Mouse (Mus musculus): ENCODE measurements around the gene Hist1h4h. TPM values are rescaled to one million over a fixed set of nuclear protein-coding genes. Genes with fewer than 3 reads are reported as not detected.

Gene Hist1h4h
- polyA plus RNA-seq (2016; fragmentation: Nextera tagmentation; extraction: Ambion mirVana): 6.0 and 9.0 TPM in 2 replicates

DNA sequence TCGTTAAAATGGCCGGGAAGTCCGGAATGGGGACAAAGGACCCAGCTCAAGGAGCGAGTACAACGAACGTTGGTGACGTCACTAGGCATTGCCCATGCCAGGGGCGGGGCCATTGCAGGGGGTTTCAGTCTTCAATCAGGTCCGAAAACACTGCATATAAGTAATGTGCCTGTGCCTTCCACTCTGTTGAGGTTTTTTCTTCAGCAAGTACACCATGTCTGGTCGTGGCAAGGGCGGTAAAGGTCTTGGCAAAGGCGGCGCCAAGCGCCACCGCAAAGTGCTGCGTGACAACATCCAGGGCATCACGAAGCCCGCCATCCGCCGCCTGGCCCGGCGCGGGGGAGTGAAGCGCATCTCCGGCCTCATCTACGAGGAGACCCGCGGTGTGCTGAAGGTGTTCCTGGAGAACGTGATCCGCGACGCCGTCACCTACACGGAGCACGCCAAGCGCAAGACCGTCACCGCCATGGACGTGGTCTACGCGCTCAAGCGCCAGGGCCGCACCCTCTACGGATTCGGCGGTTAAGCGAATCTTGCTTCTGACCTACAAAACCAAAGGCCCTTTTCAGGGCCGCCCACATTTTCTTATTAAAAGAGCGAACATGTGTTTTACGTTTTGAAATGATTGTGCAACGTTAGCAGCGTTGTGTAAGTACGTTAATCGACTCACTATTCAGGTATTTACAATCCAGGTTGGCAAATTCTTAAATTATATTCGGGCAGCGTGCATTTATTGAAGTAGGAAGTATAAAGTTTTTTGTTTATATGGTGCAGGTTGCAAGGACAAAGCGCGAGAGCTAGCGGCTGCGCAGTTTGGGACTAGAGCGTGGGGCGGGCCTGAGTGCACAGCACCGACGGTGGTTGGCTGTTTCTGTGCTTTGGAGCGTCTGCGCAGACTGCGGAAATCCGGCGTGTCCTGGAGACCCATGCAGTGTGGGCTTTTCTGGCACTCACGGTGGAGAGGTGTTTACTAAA lies at the start of gene Hist1h4h:
Gene Hist1h4h (plus strand): TSS at position 150 of the 975 bp plus-strand sequence.
- H3K4me1 ChIP-seq (replicated peaks): peaks cover 27% of the 10 kb centered on the region
- peak; percentile 78 for ATAC-seq (ENCODE audit: insufficient number of reproducible peaks, insufficient read depth, low FRiP score, low TSS enrichment, low read depth)

GRCm38 (mm10) chr13:23483153-23483552 lies 47.7 kb upstream of the Hist1h4h start:
- no peak for ATAC-seq (ENCODE audit: insufficient number of reproducible peaks, insufficient read depth, low FRiP score, low TSS enrichment, low read depth)
- Histone ChIP-seq H3K4me3 (replicated peaks) (no peak overlapping the region), H3K4me1 (replicated peaks) (peaks cover 12% of the 10 kb centered on the region), H3K9me3 (no peaks in the 10 kb centered on the region), H3K36me3 (no peaks in the 10 kb centered on the region; the same call in 1 of the 2 replicates), H3K9ac (replicated peaks) (no peak overlapping the region), H3K4me2 (no peak overlapping the region), H3K27me3 (no peaks in the 10 kb centered on the region), H3K27ac (no peak overlapping the region)
- 83% methylated on average over 2 of the region's 2 CpGs for WGBS

More for the DNA sequence above, at the start of gene Hist1h4h:
- Histone ChIP-seq H3K27me3 (no peaks in the 10 kb centered on the region), H3K9me3 (no peaks in the 10 kb centered on the region), H3K4me2 (peak within 1 kb of the TSS; percentile 69), H3K9ac (replicated peaks) (peak within 1 kb of the TSS; percentile 82), H3K27ac (peak within 1 kb of the TSS; percentile 98), H3K36me3 (no peaks in the 10 kb centered on the region), H3K4me3 (replicated peaks) (peak within 1 kb of the TSS; percentile 50)
- under 1% methylated on average over 65 of the region's 70 CpGs for WGBS

- H3K27ac ChIP-seq: no peak overlapping the region
- no peaks in the 10 kb centered on the region; the same call in 1 of the 2 replicates for H3K36me3 ChIP-seq
- no peak for ATAC-seq (ENCODE audit: insufficient number of reproducible peaks, insufficient read depth, low FRiP score, low TSS enrichment, low read depth)
- H3K9me3 ChIP-seq: no peaks in the 10 kb centered on the region
- no peak overlapping the region for H3K4me2 ChIP-seq
- peaks cover 14% of the 10 kb centered on the region for H3K4me1 ChIP-seq (replicated peaks)
- H3K9ac ChIP-seq (replicated peaks): no peak overlapping the region
- no peak overlapping the region for H3K4me3 ChIP-seq (replicated peaks)
- WGBS: 34% methylated on average over 5 of the region's 5 CpGs
- H3K27me3 ChIP-seq: no peaks in the 10 kb centered on the region
Measured at GRCm38 (mm10) chr13:23485271-23485670, 45.6 kb upstream of the Hist1h4h start.

GRCm38 (mm10) chr13:23488400-23489322 lies 42.2 kb upstream of the Hist1h4h start, which contains the start of gene Btn2a2:
Gene Btn2a2, minus strand, starts transcription at chr13:23488857.
- peak within 1 kb of the TSS; percentile 47 for H3K9ac ChIP-seq (replicated peaks)
- ATAC-seq (ENCODE audit: insufficient number of reproducible peaks, insufficient read depth, low FRiP score, low TSS enrichment, low read depth): peak; percentile 97
- WGBS: 7% methylated on average over 14 of the region's 14 CpGs
- 0 out of 2 replicates have a peak within 1 kb of the TSS, but pooled peaks have one; percentile 41 for H3K27ac ChIP-seq
- H3K36me3 ChIP-seq: no peaks in the 10 kb centered on the region
- H3K4me1 ChIP-seq (replicated peaks): peaks cover 18% of the 10 kb centered on the region
- H3K9me3 ChIP-seq: no peaks in the 10 kb centered on the region
- peak within 1 kb of the TSS; percentile 78 for H3K4me2 ChIP-seq
- H3K27me3 ChIP-seq: 0 out of 2 replicates have a peak, but pooled peaks cover 3% of the 10 kb centered on the region
- H3K4me3 ChIP-seq (replicated peaks): peak within 1 kb of the TSS; percentile 43

GRCm38 (mm10) chr13:23490863-23491262 lies 40.0 kb upstream of the Hist1h4h start:
- Histone ChIP-seq H3K9ac (replicated peaks) (no peak overlapping the region), H3K36me3 (no peaks in the 10 kb centered on the region), H3K4me2 (no peak overlapping the region), H3K27me3 (0 out of 2 replicates have a peak, but pooled peaks cover 3% of the 10 kb centered on the region), H3K4me3 (replicated peaks) (no peak overlapping the region), H3K27ac (no peak overlapping the region), H3K4me1 (replicated peaks) (peaks cover 11% of the 10 kb centered on the region), H3K9me3 (no peaks in the 10 kb centered on the region)
- WGBS: 57% methylated on average over 1 of the region's 1 CpGs
- ATAC-seq (ENCODE audit: insufficient number of reproducible peaks, insufficient read depth, low FRiP score, low TSS enrichment, low read depth): no peak

GRCm38 (mm10) chr13:23491263-23491662 lies 39.6 kb upstream of the Hist1h4h start:
- 17% methylated on average over 1 of the region's 1 CpGs for WGBS
- ATAC-seq (ENCODE audit: insufficient number of reproducible peaks, insufficient read depth, low FRiP score, low TSS enrichment, low read depth): no peak
- peaks cover 11% of the 10 kb centered on the region for H3K4me1 ChIP-seq (replicated peaks)

GRCm38 (mm10) chr13:23491990-23492389 lies 38.9 kb upstream of the Hist1h4h start:
- no peaks in the 10 kb centered on the region for H3K9me3 ChIP-seq
- H3K4me1 ChIP-seq (replicated peaks): peaks cover 11% of the 10 kb centered on the region
- H3K4me3 ChIP-seq (replicated peaks): peak overlapping the region; percentile 28
- H3K27ac ChIP-seq: no peak overlapping the region
- WGBS: 8% methylated on average over 14 of the region's 14 CpGs
- no peaks in the 10 kb centered on the region for H3K36me3 ChIP-seq
- H3K9ac ChIP-seq (replicated peaks): no peak overlapping the region
- peak overlapping the region; percentile 44 for H3K4me2 ChIP-seq
- 0 out of 2 replicates have a peak, but pooled peaks cover 3% of the 10 kb centered on the region for H3K27me3 ChIP-seq
- ATAC-seq (ENCODE audit: insufficient number of reproducible peaks, insufficient read depth, low FRiP score, low TSS enrichment, low read depth): no peak

More at GRCm38 (mm10) chr13:23491263-23491662, 39.6 kb upstream of the Hist1h4h start:
- Histone ChIP-seq H3K9me3 (no peaks in the 10 kb centered on the region), H3K9ac (replicated peaks) (no peak overlapping the region), H3K4me3 (replicated peaks) (no peak overlapping the region), H3K36me3 (no peaks in the 10 kb centered on the region), H3K4me2 (no peak overlapping the region), H3K27me3 (0 out of 2 replicates have a peak, but pooled peaks cover 3% of the 10 kb centered on the region), H3K27ac (no peak overlapping the region)

DNA sequence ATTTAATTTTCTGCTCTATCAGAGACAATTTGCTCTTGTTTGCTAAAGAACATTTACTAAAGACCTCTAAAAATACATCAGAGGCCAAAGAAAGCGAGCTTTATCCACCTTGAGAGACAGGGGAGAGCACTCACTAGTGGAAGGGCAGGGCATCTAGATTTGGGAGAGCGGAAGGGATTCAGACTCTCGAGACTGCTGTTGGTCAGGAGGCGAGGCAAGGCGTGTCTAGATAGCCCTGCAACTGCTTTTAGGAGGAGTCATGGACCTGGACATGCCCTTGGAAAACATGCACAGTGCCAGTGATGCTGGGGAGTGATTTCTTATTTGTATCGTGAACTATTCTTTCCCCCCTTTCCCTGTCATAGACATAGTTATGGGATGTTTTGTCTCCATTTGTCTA lies 35.3 kb upstream of the Hist1h4h start:
- no peaks in the 10 kb centered on the region for H3K36me3 ChIP-seq
- H3K27me3 ChIP-seq: 0 out of 2 replicates have a peak, but pooled peaks cover 3% of the 10 kb centered on the region
- no peak overlapping the region for H3K27ac ChIP-seq
- ATAC-seq (ENCODE audit: insufficient number of reproducible peaks, insufficient read depth, low FRiP score, low TSS enrichment, low read depth): no peak
- no peak overlapping the region for H3K4me3 ChIP-seq (replicated peaks)
- H3K4me2 ChIP-seq: no peak overlapping the region
- WGBS: 80% methylated on average over 6 of the region's 6 CpGs
- H3K9ac ChIP-seq (replicated peaks): no peak overlapping the region
- H3K4me1 ChIP-seq (replicated peaks): peaks cover 19% of the 10 kb centered on the region
- no peaks in the 10 kb centered on the region for H3K9me3 ChIP-seq

DNA sequence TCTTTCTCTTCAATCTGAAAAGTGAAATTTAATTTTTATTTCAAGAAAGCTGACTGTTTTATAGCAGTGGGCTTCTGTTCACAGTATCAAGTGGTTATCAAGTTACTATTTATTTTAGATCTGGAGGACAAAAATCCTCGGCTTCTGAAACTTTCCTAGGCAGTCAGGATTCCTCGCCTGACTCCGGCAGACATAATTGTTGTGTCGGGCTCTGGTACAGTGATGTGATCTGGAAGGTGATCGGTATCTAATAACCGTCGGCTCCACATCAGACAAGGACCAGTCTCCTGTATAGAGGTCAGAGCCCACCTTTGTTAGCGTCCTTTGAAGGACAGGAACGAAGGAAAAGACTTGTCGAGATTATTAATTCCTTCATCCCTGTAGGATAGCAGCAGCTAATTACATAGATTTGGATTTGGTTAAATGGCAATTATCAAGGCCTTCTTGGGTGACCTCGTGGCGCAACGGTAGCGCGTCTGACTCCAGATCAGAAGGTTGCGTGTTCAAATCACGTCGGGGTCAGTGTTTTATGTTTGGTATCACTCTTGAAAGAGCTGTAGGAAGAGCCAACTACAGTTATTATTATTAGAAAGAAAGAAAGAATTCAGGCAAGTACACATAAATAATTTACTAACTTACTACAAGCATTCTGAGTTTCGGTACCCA lies 33.1 kb upstream of the Hist1h4h start:
- WGBS: 2% methylated on average over 19 of the region's 19 CpGs
- Histone ChIP-seq H3K36me3 (no peaks in the 10 kb centered on the region), H3K4me2 (peak overlapping the region; percentile 57), H3K4me3 (replicated peaks) (peak overlapping the region; percentile 35), H3K9ac (replicated peaks) (no peak overlapping the region), H3K9me3 (no peaks in the 10 kb centered on the region), H3K4me1 (replicated peaks) (peaks cover 14% of the 10 kb centered on the region), H3K27ac (peak overlapping the region; percentile 69; the same call in 1 of the 2 replicates), H3K27me3 (no peaks in the 10 kb centered on the region)
- ATAC-seq (ENCODE audit: insufficient number of reproducible peaks, insufficient read depth, low FRiP score, low TSS enrichment, low read depth): no peak

GRCm38 (mm10) chr13:23498653-23499052 lies 32.2 kb upstream of the Hist1h4h start:
- no peak overlapping the region for H3K9ac ChIP-seq (replicated peaks)

More at GRCm38 (mm10) chr13:23498653-23499052, 32.2 kb upstream of the Hist1h4h start:
- WGBS: 1% methylated on average over 10 of the region's 10 CpGs
- no peaks in the 10 kb centered on the region for H3K27me3 ChIP-seq
- peaks cover 14% of the 10 kb centered on the region for H3K4me1 ChIP-seq (replicated peaks)
- peak; percentile 61; the same call in 1 of the 2 replicates for ATAC-seq (ENCODE audit: insufficient number of reproducible peaks, insufficient read depth, low FRiP score, low TSS enrichment, low read depth)
- peak overlapping the region; percentile 57 for H3K4me2 ChIP-seq
- H3K27ac ChIP-seq: peak overlapping the region; percentile 69; the same call in 1 of the 2 replicates
- H3K4me3 ChIP-seq (replicated peaks): peak overlapping the region; percentile 35
- H3K9me3 ChIP-seq: no peaks in the 10 kb centered on the region
- H3K36me3 ChIP-seq: no peaks in the 10 kb centered on the region
